Mouse (Mus musculus) kidney, embryonic 16.5 days (tissue): ENCODE results near the gene Sorbs1. TPM values are rescaled to one million over a fixed set of nuclear protein-coding genes. Genes with fewer than 3 reads are reported as not detected.
A peak's percentile ranks its signal among the peaks of the same experiment; 100 is the strongest.

Source experiments
- ATAC-seq: fragments of 200-750 bp; cut with Nextera tagmentation; 2 replicates; pipeline ENCODE4 v1.8.0; 2017; ENCODE audit warnings: moderate TSS enrichment; ENCODE audit not compliant: low FRiP score, low TSS enrichment
- H3K27ac ChIP-seq: fragments of 300-500 bp; sonication (generic); 2 replicates; pipeline ENCODE4 v1.5.1; 2014; ENCODE audit warnings: low read length
- H3K27me3 ChIP-seq: fragments of 300-500 bp; sonication (generic); 2 replicates; pipeline ENCODE4 v1.6.1; 2014; ENCODE audit warnings: low read length, control low read depth, mixed read lengths; ENCODE audit not compliant: insufficient read depth
- H3K36me3 ChIP-seq: fragments of 300-500 bp; sonication (generic); 2 replicates; pipeline ENCODE4 v1.6.1; 2014; ENCODE audit warnings: low read length, control low read depth, mixed read lengths; ENCODE audit not compliant: insufficient read depth
- H3K4me1 ChIP-seq: fragments of 300-500 bp; sonication (generic); 2 replicates; pipeline ENCODE4 v1.6.1; 2014; ENCODE audit warnings: low read length, control low read depth, mixed read lengths; ENCODE audit not compliant: insufficient read depth
- H3K4me2 ChIP-seq: fragments of 300-500 bp; sonication (generic); replicated peaks from 2 replicates; pipeline ENCODE4 v1.6.1; 2014; ENCODE audit warnings: low read depth, low read length
- H3K4me3 ChIP-seq: fragments of 300-500 bp; sonication (generic); 2 replicates; pipeline ENCODE4 v1.5.1; 2014; ENCODE audit warnings: mild to moderate bottlenecking, low read length
- H3K9ac ChIP-seq: fragments of 300-500 bp; sonication (generic); replicated peaks from 2 replicates; pipeline ENCODE4 v1.6.1; 2014; ENCODE audit warnings: low read length
- H3K9me3 ChIP-seq: fragments of 300-500 bp; sonication (generic); 2 replicates; pipeline ENCODE4 v1.6.1; 2016; ENCODE audit warnings: low read length, control low read depth
- WGBS: fragments of 180-500 bp; shearing (Covaris S2); extraction: QIAGEN DNeasy Blood & Tissue Kit; methylation state at CpG from one replicate; pipeline ENCODE4 v1.1.7; 2014; 5-methylcytosine and 5-hydroxymethylcytosine counted together
- polyA plus RNA-seq: library from polyadenylated mRNA; unstranded; fragments of >200 nt; fragmentation: Nextera tagmentation; extraction: Ambion mirVana; gene quantifications from 2 replicates; pipeline ENCODE4 v1.2.1, GENCODE M21; 2015

The Sorbs1 gene
- polyA plus RNA-seq, 1 experiment from 2014 or later: 60.1 TPM

GRCm38 (mm10) chr19:40506965-40507364, 6.6 kb downstream of the Sorbs1 start:
- Histone ChIP-seq H3K36me3 (no peaks in the 10 kb centered on the region), H3K4me1 (peaks cover 20% of the 10 kb centered on the region), H3K9me3 (peaks cover 4% of the 10 kb centered on the region; the same call in 1 of the 2 replicates), H3K27me3 (no peaks in the 10 kb centered on the region), H3K9ac (no peak overlapping the region), H3K4me3 (no peak overlapping the region), H3K27ac (no peak overlapping the region), H3K4me2 (no peak overlapping the region)
- WGBS: 91% methylated on average over 3 of the region's 3 CpGs
- no peak for ATAC-seq

- no peaks in the 10 kb centered on the region for H3K36me3 ChIP-seq
- H3K27me3 ChIP-seq: no peaks in the 10 kb centered on the region
- peaks cover 9% of the 10 kb centered on the region for H3K4me1 ChIP-seq
- 79% methylated on average over 7 of the region's 7 CpGs for WGBS
- H3K4me2 ChIP-seq: no peak overlapping the region
- no peak overlapping the region for H3K27ac ChIP-seq
- H3K9me3 ChIP-seq: peaks cover 4% of the 10 kb centered on the region; the same call in 1 of the 2 replicates
- H3K9ac ChIP-seq: no peak overlapping the region
- ATAC-seq: no peak
- no peak overlapping the region for H3K4me3 ChIP-seq
Measured at GRCm38 (mm10) chr19:40504336-40504735, 9.2 kb downstream of the Sorbs1 start.

GRCm38 (mm10) chr19:40499940-40500737, 13.4 kb downstream of the Sorbs1 start:
- Histone ChIP-seq H3K27me3 (no peaks in the 10 kb centered on the region), H3K27ac (peak overlapping the region; percentile 7; the same call in 1 of the 2 replicates), H3K4me3 (no peak overlapping the region), H3K9ac (no peak overlapping the region), H3K36me3 (no peaks in the 10 kb centered on the region), H3K9me3 (no peaks in the 10 kb centered on the region), H3K4me2 (no peak overlapping the region), H3K4me1 (peaks cover 9% of the 10 kb centered on the region)
- ATAC-seq: peak; percentile 53; the same call in 1 of the 2 replicates
- 69% methylated on average over 11 of the region's 11 CpGs for WGBS

GRCm38 (mm10) chr19:40499141-40499540, 14.4 kb downstream of the Sorbs1 start:
- ATAC-seq: peak; percentile 16; the same call in 1 of the 2 replicates

GRCm38 (mm10) chr19:40498162-40498725, 15.3 kb downstream of the Sorbs1 start:
- H3K27ac ChIP-seq: no peak overlapping the region
- H3K36me3 ChIP-seq: no peaks in the 10 kb centered on the region
- H3K9me3 ChIP-seq: no peaks in the 10 kb centered on the region
- H3K4me1 ChIP-seq: peaks cover 13% of the 10 kb centered on the region
- no peak overlapping the region for H3K9ac ChIP-seq
- no peak overlapping the region for H3K4me2 ChIP-seq
- H3K4me3 ChIP-seq: no peak overlapping the region
- WGBS: 61% methylated on average over 6 of the region's 6 CpGs
- no peaks in the 10 kb centered on the region for H3K27me3 ChIP-seq
- ATAC-seq: no peak

More at GRCm38 (mm10) chr19:40499141-40499540, 14.4 kb downstream of the Sorbs1 start:
- H3K4me1 ChIP-seq: peaks cover 9% of the 10 kb centered on the region
- H3K9me3 ChIP-seq: no peaks in the 10 kb centered on the region
- H3K4me2 ChIP-seq: no peak overlapping the region
- no peak overlapping the region for H3K27ac ChIP-seq
- no peaks in the 10 kb centered on the region for H3K27me3 ChIP-seq
- H3K4me3 ChIP-seq: no peak overlapping the region
- WGBS: 69% methylated on average over 8 of the region's 8 CpGs
- no peaks in the 10 kb centered on the region for H3K36me3 ChIP-seq
- H3K9ac ChIP-seq: no peak overlapping the region

- no peak overlapping the region for H3K9ac ChIP-seq
- ATAC-seq: no peak
- 87% methylated on average over 11 of the region's 11 CpGs for WGBS
- no peaks in the 10 kb centered on the region for H3K27me3 ChIP-seq
- H3K9me3 ChIP-seq: no peaks in the 10 kb centered on the region
- H3K4me2 ChIP-seq: no peak overlapping the region
- H3K4me1 ChIP-seq: peaks cover 21% of the 10 kb centered on the region
- no peak overlapping the region for H3K27ac ChIP-seq
- no peak overlapping the region for H3K4me3 ChIP-seq
- H3K36me3 ChIP-seq: no peaks in the 10 kb centered on the region
Measured at GRCm38 (mm10) chr19:40496509-40497267, 16.9 kb downstream of the Sorbs1 start.

- H3K4me3 ChIP-seq: no peak overlapping the region
- H3K36me3 ChIP-seq: no peaks in the 10 kb centered on the region
- H3K4me2 ChIP-seq: no peak overlapping the region
- H3K4me1 ChIP-seq: peaks cover 26% of the 10 kb centered on the region
- H3K9ac ChIP-seq: no peak overlapping the region
- H3K9me3 ChIP-seq: no peaks in the 10 kb centered on the region
- no peak for ATAC-seq
- no peak overlapping the region for H3K27ac ChIP-seq
- 73% methylated on average over 4 of the region's 4 CpGs for WGBS
- no peaks in the 10 kb centered on the region for H3K27me3 ChIP-seq
Measured at GRCm38 (mm10) chr19:40496071-40496470, 17.5 kb downstream of the Sorbs1 start.

GRCm38 (mm10) chr19:40492902-40493301, 20.7 kb downstream of the Sorbs1 start:
- H3K9me3 ChIP-seq: no peaks in the 10 kb centered on the region
- peaks cover 44% of the 10 kb centered on the region for H3K4me1 ChIP-seq
- H3K36me3 ChIP-seq: no peaks in the 10 kb centered on the region
- H3K9ac ChIP-seq: no peak overlapping the region
- H3K4me2 ChIP-seq: no peak overlapping the region
- no peak overlapping the region for H3K27ac ChIP-seq
- no peak overlapping the region for H3K4me3 ChIP-seq
- no peaks in the 10 kb centered on the region for H3K27me3 ChIP-seq
- ATAC-seq: no peak
- WGBS: 64% methylated on average over 9 of the region's 9 CpGs

- Histone ChIP-seq H3K9ac (no peak overlapping the region), H3K4me2 (no peak overlapping the region), H3K27ac (no peak overlapping the region), H3K4me3 (no peak overlapping the region), H3K9me3 (no peaks in the 10 kb centered on the region), H3K27me3 (no peaks in the 10 kb centered on the region), H3K4me1 (peaks cover 50% of the 10 kb centered on the region), H3K36me3 (no peaks in the 10 kb centered on the region)
- 74% methylated on average over 2 of the region's 2 CpGs for WGBS
- ATAC-seq: no peak
Measured at GRCm38 (mm10) chr19:40491442-40491841, 22.1 kb downstream of the Sorbs1 start.
